Mouse (Mus musculus): ENCODE results near the gene Mpp1. TPM values are rescaled to one million over a fixed set of nuclear protein-coding genes. Genes with fewer than 3 reads are reported as not detected.
A peak's percentile ranks its signal among the peaks of the same experiment; 100 is the strongest.
"Not testable (repeated sequence)": the region's sequence is repeated elsewhere in the genome, so short reads cannot be mapped to it uniquely, and the experiment has no call there.

The Mpp1 gene
- polyA plus RNA-seq (2015; fragmentation: Nextera tagmentation; extraction: Ambion mirVana): 52.6 and 56.9 TPM in 2 replicates

GRCm38 (mm10) chrX:75130467-75131160, at the start of gene Mpp1:
Gene Mpp1 (minus strand): TSS chrX:75131016.
- 14% methylated on average over 36 of the region's 36 CpGs for WGBS
- Histone ChIP-seq H3K27me3 (no peaks in the 10 kb centered on the region), H3K4me1 (no peaks in the 10 kb centered on the region), H3K4me3 (replicated peaks) (peak within 1 kb of the TSS; percentile 56), H3K27ac (peak within 1 kb of the TSS; percentile 67), H3K4me2 (peak within 1 kb of the TSS; percentile 59), H3K9ac (peak within 1 kb of the TSS; percentile 62), H3K9me3 (replicated peaks) (no peaks in the 10 kb centered on the region), H3K36me3 (no peaks in the 10 kb centered on the region)
- ATAC-seq (replicated peaks; ENCODE audit: low FRiP score): peak; percentile 100

- H3K4me3 ChIP-seq (replicated peaks): no peak within 1 kb of the TSS
- no peak within 1 kb of the TSS for H3K4me2 ChIP-seq
- no peak within 1 kb of the TSS for H3K9ac ChIP-seq
- H3K27ac ChIP-seq: no peak within 1 kb of the TSS
- 79% methylated on average over 1 of the region's 1 CpGs for WGBS
- no peaks in the 10 kb centered on the region for H3K27me3 ChIP-seq
- no peaks in the 10 kb centered on the region for H3K36me3 ChIP-seq
- ATAC-seq (replicated peaks; ENCODE audit: low FRiP score): no peak
- no peaks in the 10 kb centered on the region for H3K4me1 ChIP-seq
- no peaks in the 10 kb centered on the region for H3K9me3 ChIP-seq (replicated peaks)
Measured at GRCm38 (mm10) chrX:75163670-75164069, 32.9 kb upstream of the Mpp1 start, which contains the start of gene Smim9. Gene Smim9 (minus strand): TSS chrX:75163770.

GRCm38 (mm10) chrX:75155576-75156243, 24.9 kb upstream of the Mpp1 start:
- Histone ChIP-seq H3K4me2 (peak overlapping the region; percentile 64), H3K27ac (no peak overlapping the region), H3K36me3 (no peaks in the 10 kb centered on the region), H3K9me3 (replicated peaks) (no peaks in the 10 kb centered on the region), H3K27me3 (no peaks in the 10 kb centered on the region), H3K9ac (no peak overlapping the region), H3K4me1 (no peaks in the 10 kb centered on the region), H3K4me3 (replicated peaks) (peak overlapping the region; percentile 43)
- 23% methylated on average over 15 of the region's 49 CpGs for WGBS
- peak; percentile 91 for ATAC-seq (replicated peaks; ENCODE audit: low FRiP score)

DNA sequence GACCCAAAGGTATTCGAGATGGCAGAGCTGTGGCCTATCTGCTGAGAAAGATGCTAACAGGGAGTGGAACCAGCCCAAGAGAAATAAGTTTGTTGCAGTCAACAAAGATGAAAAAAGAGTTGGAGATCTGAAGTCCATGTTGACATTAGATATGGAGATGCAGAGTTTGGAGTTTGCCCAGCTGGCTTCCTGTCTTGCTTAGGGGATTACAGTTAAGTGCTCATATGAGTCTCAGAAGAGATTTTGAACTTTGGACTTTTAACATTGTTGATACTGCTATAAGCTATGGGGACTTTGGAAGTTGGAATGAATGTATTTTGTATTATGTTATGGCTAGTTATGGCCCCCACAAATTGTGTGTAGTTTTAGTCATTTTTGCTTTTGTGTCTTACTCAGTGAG, 21.4 kb upstream of the Mpp1 start:
- Histone ChIP-seq H3K4me1 (no peaks in the 10 kb centered on the region), H3K9me3 (replicated peaks) (no peaks in the 10 kb centered on the region), H3K27me3 (no peaks in the 10 kb centered on the region), H3K4me3 (replicated peaks) (no peak overlapping the region), H3K36me3 (no peaks in the 10 kb centered on the region), H3K27ac (no peak overlapping the region), H3K9ac (no peak overlapping the region), H3K4me2 (no peak overlapping the region)
- 61% methylated on average over 1 of the region's 1 CpGs for WGBS
- no peak for ATAC-seq (replicated peaks; ENCODE audit: low FRiP score)

- no peaks in the 10 kb centered on the region for H3K4me1 ChIP-seq
- WGBS: 85% methylated on average over 2 of the region's 2 CpGs
- no peak overlapping the region for H3K4me2 ChIP-seq
- H3K9ac ChIP-seq: no peak overlapping the region
- no peaks in the 10 kb centered on the region for H3K9me3 ChIP-seq (replicated peaks)
- no peaks in the 10 kb centered on the region for H3K36me3 ChIP-seq
- no peaks in the 10 kb centered on the region for H3K27me3 ChIP-seq
- no peak overlapping the region for H3K27ac ChIP-seq
- no peak for ATAC-seq (replicated peaks; ENCODE audit: low FRiP score)
- H3K4me3 ChIP-seq (replicated peaks): no peak overlapping the region
Measured at GRCm38 (mm10) chrX:75150304-75150703, 19.5 kb upstream of the Mpp1 start.

GRCm38 (mm10) chrX:75148414-75148813, 17.6 kb upstream of the Mpp1 start:
- 75% methylated on average over 4 of the region's 4 CpGs for WGBS

GRCm38 (mm10) chrX:75143124-75143555, 12.3 kb upstream of the Mpp1 start:
- not testable (repeated sequence) for H3K36me3 ChIP-seq; H3K9me3 ChIP-seq (replicated peaks); H3K27ac ChIP-seq; H3K9ac ChIP-seq; H3K4me1 ChIP-seq; H3K27me3 ChIP-seq
- Histone ChIP-seq H3K4me3 (replicated peaks) (peak overlapping the region; percentile 38), H3K4me2 (peak overlapping the region; percentile 60)
- 11% methylated on average over 5 of the region's 42 CpGs for WGBS
- peak; percentile 69 for ATAC-seq (replicated peaks; ENCODE audit: low FRiP score)

More at GRCm38 (mm10) chrX:75148414-75148813, 17.6 kb upstream of the Mpp1 start:
- H3K4me1 ChIP-seq: no peaks in the 10 kb centered on the region
- H3K9me3 ChIP-seq (replicated peaks): no peaks in the 10 kb centered on the region
- ATAC-seq (replicated peaks; ENCODE audit: low FRiP score): no peak
- H3K9ac ChIP-seq: no peak overlapping the region
- H3K36me3 ChIP-seq: no peaks in the 10 kb centered on the region
- H3K4me3 ChIP-seq (replicated peaks): no peak overlapping the region
- H3K27me3 ChIP-seq: no peaks in the 10 kb centered on the region
- no peak overlapping the region for H3K27ac ChIP-seq
- no peak overlapping the region for H3K4me2 ChIP-seq

DNA sequence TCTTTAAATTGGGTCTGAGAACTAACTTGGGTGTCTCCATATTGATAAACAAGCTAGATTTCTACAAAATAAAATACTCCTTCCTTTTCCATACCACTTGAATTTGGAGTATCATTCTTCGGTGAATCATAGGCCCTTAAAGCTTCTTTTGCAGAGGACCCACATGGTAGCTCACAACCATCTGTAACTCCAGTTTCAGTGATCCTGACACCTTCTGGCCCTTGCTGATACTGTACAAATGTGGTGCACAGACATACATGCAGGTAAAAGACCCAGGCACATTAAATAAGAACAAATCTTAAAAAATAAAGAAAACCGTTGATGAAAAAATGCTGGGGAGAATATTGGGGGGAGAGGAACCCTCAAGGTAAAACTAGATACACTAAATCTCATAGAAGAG, 7.4 kb upstream of the Mpp1 start:
- Histone ChIP-seq H3K27ac (no peak overlapping the region), H3K4me1 (no peaks in the 10 kb centered on the region), H3K9ac (no peak overlapping the region), H3K4me3 (replicated peaks) (no peak overlapping the region), H3K36me3 (no peaks in the 10 kb centered on the region), H3K27me3 (no peaks in the 10 kb centered on the region), H3K9me3 (replicated peaks) (no peaks in the 10 kb centered on the region), H3K4me2 (no peak overlapping the region)
- WGBS: 91% methylated on average over 2 of the region's 2 CpGs
- no peak for ATAC-seq (replicated peaks; ENCODE audit: low FRiP score)

DNA sequence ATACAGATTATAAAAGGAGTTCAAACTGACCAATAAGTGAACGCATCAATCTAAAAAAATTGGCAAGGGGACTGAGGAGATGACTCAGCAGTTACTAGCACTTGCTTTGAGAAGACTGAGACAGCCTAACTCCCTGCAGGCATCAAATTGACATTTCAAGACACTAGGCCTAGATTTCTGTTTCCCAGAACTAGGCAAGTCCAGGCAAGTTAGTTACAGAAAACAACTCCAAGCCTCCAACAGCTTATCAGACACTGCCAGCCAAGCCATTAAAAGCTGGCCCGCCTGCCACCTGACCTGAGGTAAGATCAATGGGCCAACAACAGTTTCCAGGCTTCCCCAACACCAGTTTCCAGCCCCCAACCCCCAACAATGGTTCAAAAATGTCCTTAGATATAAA, 6.9 kb upstream of the Mpp1 start:
- Histone ChIP-seq H3K27ac (no peak overlapping the region), H3K4me1 (no peaks in the 10 kb centered on the region), H3K4me3 (replicated peaks) (no peak overlapping the region), H3K27me3 (no peaks in the 10 kb centered on the region), H3K4me2 (no peak overlapping the region), H3K9ac (no peak overlapping the region), H3K36me3 (no peaks in the 10 kb centered on the region), H3K9me3 (replicated peaks) (no peaks in the 10 kb centered on the region)
- WGBS: 91% methylated on average over 2 of the region's 2 CpGs
- no peak for ATAC-seq (replicated peaks; ENCODE audit: low FRiP score)

- Histone ChIP-seq H3K4me1 (no peaks in the 10 kb centered on the region), H3K9ac (no peak overlapping the region), H3K27me3 (no peaks in the 10 kb centered on the region), H3K4me3 (replicated peaks) (no peak overlapping the region), H3K4me2 (no peak overlapping the region), H3K9me3 (replicated peaks) (no peaks in the 10 kb centered on the region), H3K27ac (no peak overlapping the region), H3K36me3 (no peaks in the 10 kb centered on the region)
- no peak for ATAC-seq (replicated peaks; ENCODE audit: low FRiP score)
Measured at GRCm38 (mm10) chrX:75136938-75137337, 6.1 kb upstream of the Mpp1 start.

DNA sequence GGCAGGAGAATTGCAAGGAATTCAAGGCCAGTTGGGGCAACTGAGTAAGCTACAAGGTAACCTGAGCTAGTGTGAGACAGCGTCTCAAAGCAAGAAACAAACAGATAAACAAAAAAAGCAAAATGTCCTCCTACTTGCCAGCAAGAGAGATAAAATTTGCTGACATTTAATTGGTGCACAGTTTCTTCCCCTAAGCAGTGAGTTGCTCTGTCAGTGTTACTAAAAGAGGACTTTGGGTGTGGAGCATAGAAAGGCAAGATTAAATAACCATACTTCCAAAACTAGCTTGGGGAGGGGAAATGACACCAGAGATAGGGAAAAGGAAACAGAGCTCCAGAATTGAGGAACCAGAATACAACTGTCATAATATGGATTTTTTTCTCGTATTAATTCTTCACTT, 1.3 kb downstream of the Mpp1 start:
- H3K36me3 ChIP-seq: peaks cover 7% of the 10 kb centered on the region; the same call in 1 of the 2 replicates
- ATAC-seq (replicated peaks; ENCODE audit: low FRiP score): no peak
- no peak overlapping the region for H3K9ac ChIP-seq
- H3K4me3 ChIP-seq (replicated peaks): no peak overlapping the region
- WGBS: 68% methylated on average over 2 of the region's 2 CpGs
- H3K27ac ChIP-seq: no peak overlapping the region
- no peaks in the 10 kb centered on the region for H3K9me3 ChIP-seq (replicated peaks)
- 0 out of 2 replicates have a peak overlapping the region, but pooled peaks have one; percentile 19 for H3K4me2 ChIP-seq
- H3K4me1 ChIP-seq: no peaks in the 10 kb centered on the region
- H3K27me3 ChIP-seq: no peaks in the 10 kb centered on the region

DNA sequence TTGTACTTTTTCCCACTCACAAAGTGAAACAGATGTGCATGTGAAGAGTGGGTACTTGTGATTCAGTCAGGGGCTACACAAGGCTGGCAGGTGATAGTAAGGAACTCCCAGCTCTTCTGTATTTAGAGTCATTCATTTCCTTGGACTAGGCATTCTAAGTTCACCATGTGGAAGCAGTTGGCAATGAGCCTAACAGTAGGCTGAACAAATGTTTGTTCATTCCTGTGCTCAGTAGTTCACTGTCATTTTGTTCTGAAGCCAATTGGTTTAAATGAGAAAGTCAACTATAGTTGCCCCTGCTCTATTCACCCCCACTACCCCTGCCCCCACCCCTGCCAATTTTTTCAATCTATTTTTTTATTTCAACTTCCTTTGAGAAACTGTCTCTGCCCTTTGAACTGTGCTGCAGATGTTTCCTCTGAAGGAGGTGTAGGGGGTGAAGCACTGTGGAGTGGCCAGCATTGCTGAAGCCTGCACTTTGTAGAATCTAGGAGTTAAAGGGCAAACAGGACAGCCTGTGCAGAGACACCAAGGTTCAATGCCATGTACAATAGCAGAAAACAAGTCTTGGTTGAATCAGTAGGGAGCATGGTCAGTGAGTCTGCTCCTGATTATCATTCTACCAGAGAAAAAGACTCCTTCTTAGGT, 2.4 kb downstream of the Mpp1 start:
- 0 out of 2 replicates have a peak, but pooled peaks have one; percentile 22 for ATAC-seq (replicated peaks; ENCODE audit: low FRiP score)
- Histone ChIP-seq H3K27ac (no peak overlapping the region), H3K9me3 (replicated peaks) (no peaks in the 10 kb centered on the region), H3K4me1 (no peaks in the 10 kb centered on the region), H3K9ac (no peak overlapping the region), H3K27me3 (no peaks in the 10 kb centered on the region), H3K4me2 (no peak overlapping the region), H3K4me3 (replicated peaks) (no peak overlapping the region), H3K36me3 (peaks cover 7% of the 10 kb centered on the region; the same call in 1 of the 2 replicates)

Data from kidney, embryonic 15.5 days (tissue).